Mouse (Mus musculus) erythroblast, embryonic 14.5 days (primary cell): ENCODE measurements around the gene Vmn1r171. TPM values are rescaled to one million over a fixed set of nuclear protein-coding genes. Genes with fewer than 3 reads are reported as not detected.
"Not testable (repeated sequence)": the region's sequence is repeated elsewhere in the genome, so short reads cannot be mapped to it uniquely, and the experiment has no call there.

Experiments
- H3K27me3 ChIP-seq: 2 replicates; pipeline ENCODE4 v1.6.1; 2012; ENCODE audit warnings: inconsistent platforms; ENCODE audit not compliant: control insufficient read depth
- H3K36me3 ChIP-seq: 2 replicates; pipeline ENCODE4 v1.6.1; 2012; ENCODE audit warnings: mild to moderate bottlenecking, inconsistent platforms; ENCODE audit not compliant: control insufficient read depth
- H3K4me1 ChIP-seq: 2 replicates; pipeline ENCODE4 v1.6.1; 2012; ENCODE audit warnings: inconsistent platforms; ENCODE audit not compliant: control insufficient read depth
- H3K4me3 ChIP-seq: replicated peaks from 2 replicates; pipeline ENCODE3; 2012; ENCODE audit warnings: moderate library complexity, mild to moderate bottlenecking, inconsistent platforms
- H3K9me3 ChIP-seq: 2 replicates; pipeline ENCODE4 v1.6.1; 2012; ENCODE audit warnings: low read length, inconsistent platforms, mixed read lengths; ENCODE audit not compliant: control insufficient read depth
- GATA1 ChIP-seq: IDR thresholded peaks from 2 replicates; pipeline ENCODE4 v1.6.1; 2012; ENCODE audit warnings: low read length, inconsistent platforms, mixed read lengths
- TAL1 ChIP-seq: IDR thresholded peaks from 3 replicates; pipeline ENCODE4 v1.6.1; 2012; ENCODE audit warnings: low read length, inconsistent platforms, mixed read lengths
- polyA plus RNA-seq: library from polyadenylated mRNA; stranded (reverse); fragments of >175 nt; gene quantifications from 2 replicates; pipeline ENCODE4 v1.2.3, GENCODE M21; 2012

Vmn1r171 gene
- polyA plus RNA-seq = not detected in 2 replicates

GRCm38 (mm10) chr7:23630422-23630821, at the start of gene Vmn1r171:
Gene Vmn1r171, plus strand, starts transcription at chr7:23630722.
- Histone ChIP-seq H3K27me3 (no peaks in the 10 kb centered on the region), H3K36me3 (no peaks in the 10 kb centered on the region), H3K4me1 (no peaks in the 10 kb centered on the region), H3K4me3 (no peak within 1 kb of the TSS), H3K9me3 (0 out of 2 replicates have a peak, but pooled peaks cover under 1% of the 10 kb centered on the region)
- no peak for TF ChIP-seq GATA1

- not testable (repeated sequence) for H3K27me3 ChIP-seq
These were observed 24.6 kb upstream of the Vmn1r171 start, which contains the start of gene Vmn1r170 for GRCm38 (mm10) chr7:23605875-23606274. Gene Vmn1r170, plus strand, starts transcription at chr7:23606175.

GRCm38 (mm10) chr7:23658016-23658415, 27.5 kb downstream of the Vmn1r171 start, which contains the start of gene Vmn1r172:
Gene Vmn1r172, plus strand, starts transcription at chr7:23658316.
- no peaks in the 10 kb centered on the region for H3K9me3 ChIP-seq
- TF ChIP-seq GATA1 = no peak
- no peak for TF ChIP-seq TAL1
- no peaks in the 10 kb centered on the region for H3K4me1 ChIP-seq
- H3K4me3 ChIP-seq = no peak within 1 kb of the TSS
- H3K27me3 ChIP-seq = no peaks in the 10 kb centered on the region
- no peaks in the 10 kb centered on the region for H3K36me3 ChIP-seq

More at GRCm38 (mm10) chr7:23605875-23606274, 24.6 kb upstream of the Vmn1r171 start, which contains the start of gene Vmn1r170:
- not testable (repeated sequence) for H3K4me1 ChIP-seq, H3K36me3 ChIP-seq, H3K9me3 ChIP-seq, H3K4me3 ChIP-seq

Other genes with a start within 250 kb of the Vmn1r171 start
- gene Nlrp5, start 244.8 kb upstream of the Vmn1r171 start, polyA plus RNA-seq = not detected in 2 replicates
- not detected in 2 replicates for gene Vmn1r167, start 123.5 kb upstream of the Vmn1r171 start, polyA plus RNA-seq
- gene Vmn1r168, start 91.0 kb upstream of the Vmn1r171 start, polyA plus RNA-seq = 0.01 TPM in 1 of 2 replicates, not detected in the other
- gene Vmn1r169, start 55.2 kb upstream of the Vmn1r171 start, polyA plus RNA-seq = not detected in 2 replicates
- not detected in 2 replicates for gene Vmn1r170, start 24.5 kb upstream of the Vmn1r171 start, polyA plus RNA-seq
- not detected in 2 replicates for gene Vmn1r172, start 27.6 kb downstream of the Vmn1r171 start, polyA plus RNA-seq
- gene Vmn1r173, start 70.0 kb downstream of the Vmn1r171 start, polyA plus RNA-seq = under 0.01 TPM in 1 of 2 replicates, not detected in the other
- gene Vmn1r174, start 121.5 kb downstream of the Vmn1r171 start, polyA plus RNA-seq = under 0.01 TPM in 1 of 2 replicates, not detected in the other
- gene Vmn1r175, start 179.9 kb downstream of the Vmn1r171 start, polyA plus RNA-seq = not detected in 2 replicates
- gene Vmn1r176, start 206.7 kb downstream of the Vmn1r171 start, polyA plus RNA-seq = not detected in 2 replicates
- not detected in 2 replicates for gene Vmn1r177, start 235.7 kb downstream of the Vmn1r171 start, polyA plus RNA-seq